Mouse (Mus musculus) neutrophil, adult 5-6 weeks (primary cell): ENCODE results near the gene Dpysl5. TPM values are rescaled to one million over a fixed set of nuclear protein-coding genes. Genes with fewer than 3 reads are reported as not detected.
"Not testable (repeated sequence)": the region's sequence is repeated elsewhere in the genome, so short reads cannot be mapped to it uniquely, and the experiment has no call there.

Source experiments
- ATAC-seq: fragments of 151-379, 151-347 bp; 2 replicates; pipeline ENCODE4 v1.8.0; 2017; ENCODE audit warnings: mild to moderate bottlenecking, moderate TSS enrichment; ENCODE audit not compliant: insufficient number of reproducible peaks, poor library complexity, low FRiP score, severe bottlenecking; ENCODE audit errors: extremely low read depth
- total RNA-seq: library from RNA; stranded (forward); fragments of 200-1000 nt; gene quantifications from 2 replicates; pipeline ENCODE4 v1.2.3, GENCODE M21; 2017

Dpysl5 gene
- not detected in 2 replicates for total RNA-seq

DNA sequence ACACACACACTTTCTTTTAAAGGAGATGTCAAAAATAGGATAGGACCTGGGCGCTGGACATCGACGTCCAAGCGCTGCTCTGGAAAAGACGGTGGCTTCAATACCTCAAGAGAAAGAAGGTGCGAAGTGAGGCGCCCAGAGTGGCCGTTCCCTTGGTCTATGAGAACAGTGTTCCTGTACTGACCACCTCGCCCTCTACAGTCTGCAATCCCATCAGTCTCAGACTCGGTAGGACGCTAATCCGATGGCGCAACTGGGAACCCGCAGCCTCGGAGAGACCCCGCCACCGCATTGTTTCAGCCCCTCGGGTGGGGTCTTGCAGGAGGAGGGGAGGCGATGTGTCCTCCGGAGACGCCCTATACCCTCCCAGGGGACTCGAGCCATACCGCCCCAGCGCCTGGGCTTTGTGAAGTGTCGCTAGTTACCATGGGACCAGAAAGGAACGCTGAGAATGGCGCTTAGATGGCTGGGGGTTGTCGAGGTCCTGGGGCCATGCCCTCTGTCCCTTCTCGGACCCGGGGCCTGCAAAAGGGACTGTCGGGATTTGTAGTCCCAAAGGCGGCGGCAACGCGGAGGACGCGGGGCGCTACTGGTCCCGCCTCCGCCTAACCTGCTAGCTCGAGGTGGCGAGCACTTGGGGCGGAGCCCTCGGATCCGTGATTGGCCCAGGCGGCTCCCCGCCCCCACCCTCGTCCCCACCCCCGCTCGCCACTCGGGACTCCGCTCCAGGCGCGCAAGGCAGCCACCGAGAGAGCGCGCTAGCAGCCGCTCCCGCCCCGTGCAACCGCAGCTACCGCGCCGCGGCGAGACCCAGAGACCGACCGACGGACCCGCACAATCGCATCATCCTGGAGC lies at the start of gene Dpysl5:
Dpysl5 (plus strand) TSS at position 418 of the 855 bp plus-strand sequence.
- ATAC-seq: no peak

GRCm38 (mm10) chr5:30665360-30665759 lies 46.0 kb upstream of the Dpysl5 start:
- ATAC-seq: no peak

GRCm38 (mm10) chr5:30665968-30666367 lies 45.4 kb upstream of the Dpysl5 start:
- no peak for ATAC-seq

- ATAC-seq: peak; percentile 95
Measured at GRCm38 (mm10) chr5:30666391-30667195, 44.8 kb upstream of the Dpysl5 start, which contains the start of gene Cenpa. Gene Cenpa (plus strand): TSS chr5:30666777.

- no peak for ATAC-seq
Measured at GRCm38 (mm10) chr5:30667215-30667614, 44.1 kb upstream of the Dpysl5 start.

DNA sequence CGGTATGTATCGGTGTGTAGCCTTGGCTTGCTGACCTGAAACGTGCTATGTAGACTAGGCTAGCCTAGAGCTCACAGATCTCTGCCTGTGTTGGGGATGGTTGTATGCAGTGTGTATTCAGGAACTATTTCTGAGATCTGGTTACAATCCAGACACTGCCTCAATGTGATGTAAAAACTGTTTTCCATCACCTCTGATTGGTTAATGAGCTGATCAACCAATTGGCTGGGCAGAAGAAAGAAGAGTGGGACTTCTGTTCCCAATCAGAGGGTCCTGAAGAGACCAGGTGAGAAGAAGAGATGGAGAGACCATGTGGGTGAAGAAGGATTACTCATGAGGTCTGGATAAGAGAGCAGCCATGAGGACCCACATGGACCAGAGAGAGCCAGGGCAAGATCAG lies 43.7 kb upstream of the Dpysl5 start:
- no peak for ATAC-seq

DNA sequence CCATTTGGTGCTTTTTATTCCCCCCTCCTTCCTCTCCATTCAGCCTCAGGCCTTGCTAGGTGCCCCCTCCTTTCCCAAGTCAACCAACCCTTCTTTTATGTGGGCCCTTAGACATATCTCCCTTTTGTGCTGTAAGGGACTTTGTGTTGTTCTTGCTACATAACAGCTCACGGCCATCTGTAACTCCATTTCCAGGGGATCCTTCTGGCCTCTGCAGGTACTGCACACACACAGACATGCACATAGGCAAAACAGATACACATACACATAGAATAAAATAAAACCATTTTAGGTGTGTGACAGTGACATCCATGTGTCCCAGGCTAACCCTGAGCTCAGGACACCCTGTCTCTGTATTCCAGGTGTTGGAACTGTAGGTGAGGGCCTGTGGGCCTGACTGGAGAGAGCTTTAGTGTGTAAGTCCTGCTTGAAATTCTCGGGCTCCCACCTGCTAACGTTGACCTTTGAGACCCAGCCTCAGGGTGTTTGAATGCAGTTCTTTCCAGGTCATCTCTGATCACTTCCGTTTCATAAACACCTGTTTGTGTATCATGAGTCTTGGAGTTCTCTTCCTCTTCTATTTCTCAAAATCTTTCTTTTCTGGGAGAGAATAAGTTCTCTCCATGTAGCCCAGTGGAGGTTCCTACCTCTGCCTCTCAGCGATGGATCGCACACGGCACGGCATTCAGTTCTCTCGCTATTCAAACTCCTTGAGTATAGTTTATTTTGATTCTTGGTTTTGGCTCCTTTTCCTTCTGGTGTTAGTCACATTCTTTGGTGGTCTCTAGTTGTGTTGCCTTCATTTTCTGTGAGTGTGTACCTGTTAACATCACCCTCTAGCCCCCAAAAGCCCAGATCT lies 42.5 kb upstream of the Dpysl5 start:
- ATAC-seq: no peak

- no peak for ATAC-seq
Measured at GRCm38 (mm10) chr5:30669496-30669830, 41.9 kb upstream of the Dpysl5 start.

DNA sequence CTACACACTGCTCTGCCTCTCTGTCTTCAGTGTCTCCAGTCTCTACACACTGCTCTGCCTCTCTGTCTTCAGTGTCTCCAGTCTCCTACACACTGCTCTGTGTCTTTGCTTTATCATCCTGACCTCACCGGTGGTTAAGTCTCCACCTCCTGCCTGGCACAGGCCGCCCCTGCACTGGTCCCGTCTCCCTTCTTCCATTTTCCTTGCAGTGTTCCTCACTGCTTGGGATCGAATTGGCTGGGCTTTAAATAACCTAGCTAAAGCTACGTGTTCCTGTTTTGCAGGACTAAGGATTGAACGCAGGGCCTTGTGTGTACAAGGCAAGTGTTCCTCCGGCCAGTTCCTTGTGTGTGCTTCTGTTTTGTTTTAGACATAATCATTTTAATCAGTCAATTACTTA lies 41.3 kb upstream of the Dpysl5 start:
- no peak for ATAC-seq

DNA sequence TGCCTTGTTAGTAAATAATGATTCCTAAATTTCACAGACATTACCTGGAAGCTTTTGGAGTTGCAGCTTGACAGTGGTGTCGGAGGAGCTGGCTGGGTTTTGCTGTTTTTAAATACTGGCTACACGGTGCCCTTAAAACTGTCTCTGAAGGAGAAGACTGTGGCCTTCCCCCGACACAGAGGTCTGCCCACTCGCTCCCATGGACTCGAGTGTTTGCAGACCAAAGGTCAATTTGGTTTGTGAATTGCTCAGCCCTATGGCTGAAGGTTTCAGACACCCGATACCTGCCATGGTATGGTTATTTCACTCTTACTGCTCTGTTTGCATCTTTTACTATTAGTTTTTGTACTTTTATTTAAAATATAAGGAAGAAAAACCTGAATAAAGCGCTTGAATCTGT lies 37.4 kb upstream of the Dpysl5 start:
- no peak for ATAC-seq

DNA sequence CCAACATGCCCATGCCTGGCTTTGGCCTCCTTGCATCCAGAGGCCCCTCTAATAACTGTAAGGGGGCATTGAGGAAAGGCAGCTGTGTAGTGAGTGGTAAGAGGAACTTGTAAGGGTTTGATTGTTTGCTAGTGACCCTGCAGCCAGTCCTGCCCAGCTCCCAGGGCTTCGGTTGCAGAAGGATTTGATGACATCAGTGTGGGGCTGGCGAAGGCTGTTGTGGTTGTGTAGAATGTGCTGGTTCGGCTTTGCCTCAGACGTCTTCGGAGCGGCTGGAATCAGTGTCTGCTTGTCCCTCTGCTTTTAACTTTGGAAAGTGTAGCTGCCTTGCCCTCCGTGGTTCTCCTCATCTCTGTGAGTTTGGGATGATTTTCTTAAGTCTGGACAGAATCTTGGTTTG lies 34.6 kb upstream of the Dpysl5 start:
- no peak for ATAC-seq

DNA sequence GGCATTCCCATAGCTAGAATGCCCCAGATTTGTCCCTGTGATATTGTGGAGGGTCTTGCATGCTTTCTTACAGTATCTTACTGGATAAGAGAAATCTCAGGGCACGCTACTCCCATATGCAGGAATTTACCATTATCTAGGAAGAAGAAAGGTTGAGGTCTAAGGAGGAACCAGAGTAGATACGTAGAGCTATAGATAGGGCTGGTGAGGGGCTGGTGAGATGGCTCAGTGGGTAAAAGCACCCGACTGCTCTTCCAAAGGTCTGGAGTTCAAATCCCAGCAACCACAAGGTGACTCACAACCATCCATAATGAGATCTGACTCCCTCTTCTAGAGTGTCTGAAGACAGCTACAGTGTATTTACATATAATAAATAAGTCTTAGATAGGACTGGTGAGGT lies 33.3 kb upstream of the Dpysl5 start:
- ATAC-seq: not testable (repeated sequence)

- ATAC-seq: no peak
Measured at GRCm38 (mm10) chr5:30678722-30679296, 32.6 kb upstream of the Dpysl5 start.

GRCm38 (mm10) chr5:30679593-30679992 lies 31.8 kb upstream of the Dpysl5 start:
- ATAC-seq: no peak

DNA sequence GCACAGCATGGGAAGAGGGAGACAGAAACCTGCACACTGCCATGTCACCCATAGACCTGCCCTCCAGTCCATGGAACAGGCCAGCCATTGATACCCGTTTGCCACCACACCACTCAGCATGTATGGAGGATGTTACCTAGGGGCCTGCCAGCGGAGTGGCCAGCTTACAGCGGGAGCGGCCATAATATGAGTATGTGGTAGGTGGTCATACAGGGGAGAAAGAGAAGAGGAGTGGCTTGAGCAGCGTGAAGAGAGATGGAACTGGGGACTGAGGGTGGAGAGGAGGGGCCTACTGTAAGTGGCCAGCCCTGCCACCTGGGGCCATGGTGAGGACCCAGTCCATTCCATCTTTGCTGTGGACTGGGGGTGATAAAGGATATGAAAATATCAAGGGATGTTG lies 29.4 kb upstream of the Dpysl5 start:
- ATAC-seq: no peak

DNA sequence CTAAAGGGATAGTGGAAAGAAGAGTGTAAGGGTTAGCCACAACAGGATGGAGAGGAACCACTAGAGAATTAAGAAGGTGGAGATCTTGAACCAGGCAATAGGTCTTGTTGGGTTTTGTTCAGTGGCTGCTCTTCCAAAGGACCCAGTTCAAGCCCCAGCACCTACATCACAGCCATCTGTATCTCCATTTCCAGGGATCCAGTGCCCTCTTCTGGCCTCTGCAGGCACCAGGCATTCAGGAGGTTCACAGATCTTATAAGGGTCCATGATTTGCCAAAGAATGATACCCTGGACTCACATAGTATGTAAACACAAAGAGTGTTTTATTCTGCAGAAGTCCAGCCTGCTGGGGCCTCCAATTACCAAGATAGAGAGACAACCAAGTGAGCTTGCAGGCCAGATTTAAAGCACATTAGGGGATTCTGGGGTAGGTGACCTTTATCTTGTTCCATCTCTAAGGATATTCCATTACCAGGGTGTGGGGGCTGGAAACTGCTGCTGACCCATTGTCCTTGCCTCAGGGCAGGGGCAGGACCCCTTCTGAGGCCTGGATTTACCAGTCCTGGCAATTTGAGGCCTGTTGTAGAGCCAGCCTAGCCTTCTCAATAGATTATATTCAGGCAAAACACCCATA lies 28.3 kb upstream of the Dpysl5 start:
- no peak for ATAC-seq

DNA sequence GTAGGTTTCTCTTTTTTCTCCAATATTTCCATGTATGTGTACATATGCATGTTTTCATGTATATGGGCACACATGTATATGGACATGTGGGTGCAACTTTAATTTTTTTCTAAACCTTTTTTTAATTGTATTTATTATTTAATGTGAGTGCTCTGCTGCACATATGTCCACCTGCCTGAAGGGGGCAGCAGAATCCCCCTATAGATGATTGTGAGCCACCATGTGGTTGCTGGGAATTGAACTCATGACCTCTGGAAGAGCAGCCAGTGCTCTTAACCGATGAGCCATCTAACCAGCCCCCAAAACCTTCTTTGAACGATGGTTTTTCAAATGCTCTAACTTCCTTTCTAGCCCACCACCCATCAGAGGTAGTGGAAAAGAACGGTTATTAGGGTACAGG lies 27.4 kb upstream of the Dpysl5 start:
- no peak for ATAC-seq

DNA sequence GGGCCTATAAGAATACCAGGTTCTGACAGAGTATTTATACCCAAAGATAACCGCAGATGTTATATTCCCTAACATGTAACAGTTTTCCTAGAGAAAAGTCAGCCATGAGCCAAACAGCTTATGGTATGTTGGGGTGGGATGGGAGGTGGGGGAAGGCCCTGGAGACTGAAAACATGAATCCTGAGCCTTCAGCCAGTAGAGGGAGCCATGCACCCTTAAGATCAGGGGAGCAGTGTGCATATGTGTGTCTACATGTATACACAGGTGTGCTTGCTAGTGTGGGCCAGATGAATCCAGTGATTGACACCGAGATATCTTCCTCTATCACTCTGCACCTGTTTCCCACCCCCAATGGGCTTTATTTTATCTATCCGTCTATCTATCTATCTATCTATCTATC lies 24.6 kb upstream of the Dpysl5 start:
- ATAC-seq: no peak
